Mouse (Mus musculus) olfactory bulb, adult 2 months (tissue): ENCODE results near the gene Tbc1d4.

Experiments
- CTCF ChIP-seq: fragments of 200-500 bp; IDR thresholded peaks from 2 replicates; pipeline ENCODE4 v1.5.1; 2012; ENCODE audit warnings: low read depth, mild to moderate bottlenecking, low read length, moderate library complexity; ENCODE audit not compliant: insufficient read depth
- POLR2A ChIP-seq: fragments of 200-500 bp; IDR thresholded peaks from 2 replicates; pipeline ENCODE4 v1.6.1; 2012; ENCODE audit warnings: mild to moderate bottlenecking, low read depth, low read length, moderate library complexity; ENCODE audit not compliant: insufficient read depth

DNA sequence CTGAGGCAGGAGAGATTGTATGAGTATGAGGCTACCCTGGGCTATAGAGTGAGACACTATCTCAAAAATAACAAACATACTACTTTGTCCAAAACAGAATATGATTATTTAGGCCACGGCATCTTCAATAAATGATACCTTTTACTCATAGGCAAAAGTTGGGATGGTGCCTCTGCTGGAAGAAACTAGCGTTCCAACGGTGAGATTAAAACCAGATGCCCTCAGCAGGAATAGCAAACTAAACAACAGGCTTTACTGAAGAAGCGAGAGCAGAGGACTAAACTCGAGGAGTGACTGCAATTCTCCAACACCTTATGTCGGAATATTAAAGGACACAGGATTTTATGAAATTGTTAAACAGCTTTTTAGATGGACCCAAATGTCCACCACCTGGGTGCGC, 101.0 kb downstream of the Tbc1d4 start:
- TF ChIP-seq CTCF, result no peak
- no peak for TF ChIP-seq POLR2A
